8 mouse cellular contexts compared by ENCODE assay signal in the genomic region with DNA sequence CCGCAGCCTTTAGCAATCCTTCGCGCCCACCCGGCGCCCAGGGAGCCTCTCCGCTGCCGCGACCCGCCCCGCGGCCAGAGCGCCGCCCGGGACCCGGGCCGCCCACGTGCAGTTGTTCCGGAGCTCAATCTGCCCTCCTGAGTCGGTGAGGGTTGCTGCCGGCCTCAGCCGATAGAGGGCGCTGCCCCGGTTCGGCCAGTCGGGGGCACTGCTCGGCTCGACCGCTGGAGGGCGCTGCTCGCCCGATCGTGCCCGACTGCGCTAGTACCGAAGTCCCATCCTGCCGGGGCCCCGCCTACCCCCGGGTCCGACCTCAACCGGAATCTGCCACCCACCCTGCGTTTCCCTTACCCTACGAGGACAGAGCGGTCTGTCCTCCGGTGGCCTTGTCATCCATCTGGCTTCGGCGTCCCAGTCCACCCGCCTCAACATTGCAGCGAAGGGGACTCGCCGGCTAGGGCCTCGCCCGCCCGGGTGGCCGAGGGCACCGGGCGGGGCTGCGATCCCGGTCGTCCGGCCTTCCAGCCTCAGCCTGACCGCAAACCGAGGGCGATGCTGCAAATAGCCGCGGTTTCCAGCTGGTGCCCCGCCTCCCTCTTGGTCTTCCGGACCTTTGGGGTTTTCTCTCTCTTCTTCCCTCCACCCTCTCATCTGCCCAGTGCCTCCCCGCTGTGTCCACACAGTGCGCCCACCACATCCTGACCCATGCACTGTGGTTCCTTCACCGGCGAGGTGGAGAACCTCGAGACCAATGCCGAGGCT. TPM values are rescaled to one million over a fixed set of nuclear protein-coding genes. Genes with fewer than 3 reads are reported as not detected.
DNase-seq lines count a peak whose midpoint lies in the region; ATAC-seq and TF ChIP-seq lines count a peak whose summit lies in the region.

No protein-coding gene starts in this region.

- no peaks in the 10 kb centered on the region for H3K27me3 ChIP-seq in embryonic facial prominence, embryonic 14.5 days (replicated peaks; ENCODE audit: control insufficient read depth, insufficient read depth, low read length)
- peaks cover 6% of the 10 kb centered on the region; the same call in 1 of the 2 replicates for H3K27me3 ChIP-seq in limb, embryonic 13.5 days
- 0 out of 2 replicates have a peak, but pooled peaks cover 2% of the 10 kb centered on the region for H3K27me3 ChIP-seq in midbrain, embryonic 15.5 days (replicated peaks)

- under 1% methylated on average over 73 of the region's 73 CpGs for WGBS in bone marrow, adult 2 months
- WGBS in embryonic facial prominence, embryonic 14.5 days = under 1% methylated on average over 42 of the region's 73 CpGs
- WGBS in limb, embryonic 13.5 days = under 1% methylated on average over 73 of the region's 73 CpGs
- under 1% methylated on average over 73 of the region's 73 CpGs for whole genome bisulfite sequencing in midbrain, embryonic 15.5 days

- TF ChIP-seq POLR2A in bone marrow, adult 2 months (IDR thresholded peaks at IDR 0.05; ENCODE audit: borderline replicate concordance, control insufficient read depth, low read depth, low read length) = no peak

- peak overlapping the region; percentile 91 for H3K4me2 ChIP-seq in embryonic facial prominence, embryonic 14.5 days (ENCODE audit: low read depth, low read length)
- H3K4me2 ChIP-seq in limb, embryonic 13.5 days (replicated peaks) = peak overlapping the region; percentile 91
- H3K4me2 ChIP-seq in midbrain, embryonic 15.5 days = peak overlapping the region; percentile 80

- TF ChIP-seq CTCF in bone marrow, adult 2 months (IDR thresholded peaks at IDR 0.05; ENCODE audit: control insufficient read depth, insufficient read depth, low read length) = peak; percentile 98

- peak overlapping the region; percentile 96 for H3K27ac ChIP-seq in bone marrow, adult 2 months (ENCODE audit: control insufficient read depth, insufficient read depth, low read depth, low read length, poor library complexity)
- peak overlapping the region; percentile 78 for H3K27ac ChIP-seq in embryonic facial prominence, embryonic 14.5 days (replicated peaks; ENCODE audit: low read depth, low read length)
- peak overlapping the region; percentile 48; the same call in 1 of the 2 replicates for H3K27ac ChIP-seq in limb, embryonic 13.5 days
- peak overlapping the region; percentile 34; the same call in 1 of the 2 replicates for H3K27ac ChIP-seq in midbrain, embryonic 15.5 days

- peak overlapping the region; percentile 76 for H3K4me3 ChIP-seq in bone marrow, adult 2 months (replicated peaks; ENCODE audit: control insufficient read depth, low read depth, low read length)
- H3K4me3 ChIP-seq in embryonic facial prominence, embryonic 14.5 days (ENCODE audit: low read depth, low read length) = peak overlapping the region; percentile 66
- H3K4me3 ChIP-seq in limb, embryonic 13.5 days = peak overlapping the region; percentile 65
- H3K4me3 ChIP-seq in midbrain, embryonic 15.5 days = peak overlapping the region; percentile 51

- peak; percentile 78 for ATAC-seq in embryonic facial prominence, embryonic 14.5 days (ENCODE audit: low read depth)
- ATAC-seq in limb, embryonic 13.5 days (ENCODE audit: low FRiP score, low read depth) = peak; percentile 74
- ATAC-seq in midbrain, embryonic 15.5 days (replicated peaks) = peak; percentile 51; the same call in 1 of the 2 replicates

- no peaks in the 10 kb centered on the region for H3K36me3 ChIP-seq in embryonic facial prominence, embryonic 14.5 days (ENCODE audit: control insufficient read depth, insufficient read depth, low read length)
- H3K36me3 ChIP-seq in limb, embryonic 13.5 days = no peaks in the 10 kb centered on the region
- no peaks in the 10 kb centered on the region for H3K36me3 ChIP-seq in midbrain, embryonic 15.5 days (replicated peaks)

- H3K9ac ChIP-seq in embryonic facial prominence, embryonic 14.5 days (ENCODE audit: low read depth, low read length) = peak overlapping the region; percentile 83
- peak overlapping the region; percentile 80 for H3K9ac ChIP-seq in limb, embryonic 13.5 days
- H3K9ac ChIP-seq in midbrain, embryonic 15.5 days = peak overlapping the region; percentile 56

- H3K9me3 ChIP-seq in embryonic facial prominence, embryonic 14.5 days (ENCODE audit: control insufficient read depth, low read length) = no peaks in the 10 kb centered on the region
- no peaks in the 10 kb centered on the region for H3K9me3 ChIP-seq in limb, embryonic 13.5 days
- H3K9me3 ChIP-seq in midbrain, embryonic 15.5 days = no peaks in the 10 kb centered on the region

- H3K4me1 ChIP-seq in bone marrow, adult 2 months (ENCODE audit: control insufficient read depth, insufficient read depth, low read length) = peaks cover 8% of the 10 kb centered on the region; the same call in 1 of the 2 replicates
- H3K4me1 ChIP-seq in embryonic facial prominence, embryonic 14.5 days (ENCODE audit: control insufficient read depth, insufficient read depth, low read length) = peaks cover 4% of the 10 kb centered on the region; the same call in 1 of the 2 replicates
- peaks cover 15% of the 10 kb centered on the region for H3K4me1 ChIP-seq in limb, embryonic 13.5 days
- H3K4me1 ChIP-seq in midbrain, embryonic 15.5 days = peaks cover 15% of the 10 kb centered on the region

- DNase-seq in A20 (ENCODE audit: low read depth, low spot score) = peak; percentile 94
- DNase-seq in embryonic facial prominence, embryonic 14.5 days (ENCODE audit: low spot score) = peak; percentile 86
- DNase-seq in heart, adult 8-10 months (ENCODE audit: low spot score) = peak; percentile 91
- DNase-seq in kidney, adult 9 months = peak; percentile 93
- peak; percentile 92 to 97 for DNase-seq in spleen, adult 18-20 months

RNA-seq across cellular contexts. Expression of a gene that starts 2.1 kb away (rescaled TPM):
- not detected in 2 replicates for polyA plus RNA-seq in bone marrow, adult 2 months (2011; ENCODE audit: insufficient read depth, insufficient read length, low replicate concordance, missing spikeins)
- polyA plus RNA-seq in embryonic facial prominence, embryonic 14.5 days (2014; fragmentation: Nextera tagmentation; extraction: Ambion mirVana) = not detected in 2 replicates
- not detected for total RNA-seq in heart, adult 8-10 months (2022)
- 0.15 and 0.27 TPM in 2 replicates for polyA plus RNA-seq in limb, embryonic 13.5 days (2015; fragmentation: Nextera tagmentation; extraction: Ambion mirVana)
- not detected in 2 replicates for polyA plus RNA-seq in midbrain, embryonic 15.5 days (2015; fragmentation: Nextera tagmentation; extraction: Ambion mirVana)

RNA-seq across cellular contexts. Expression of a gene that starts 50.8 kb away (rescaled TPM):
- 26.3 and 39.0 TPM in 2 replicates for polyA plus RNA-seq in bone marrow, adult 2 months (2011; ENCODE audit: insufficient read depth, insufficient read length, low replicate concordance, missing spikeins)
- polyA plus RNA-seq in embryonic facial prominence, embryonic 14.5 days (2014; fragmentation: Nextera tagmentation; extraction: Ambion mirVana) = 57.9 and 66.5 TPM in 2 replicates
- total RNA-seq in heart, adult 8-10 months (2022) = 10 to 100 TPM; 27.2 to 37.8 (median 32.3) TPM
- 68.4 and 71.9 TPM in 2 replicates for polyA plus RNA-seq in limb, embryonic 13.5 days (2015; fragmentation: Nextera tagmentation; extraction: Ambion mirVana)
- polyA plus RNA-seq in midbrain, embryonic 15.5 days (2015; fragmentation: Nextera tagmentation; extraction: Ambion mirVana) = 62.8 and 69.6 TPM in 2 replicates

Comparison
In these comparisons a context has a peak if more than half of its experiments do, and no peak if none do; other contexts are left out.
1. Peak in every context shown above with its lines: DNase-seq, ATAC-seq, H3K4me3 ChIP-seq and H3K27ac ChIP-seq.
2. H3K27ac ChIP-seq: peak in every context shown above with its lines; median percentile 96 in bone marrow, adult 2 months; 78 in embryonic facial prominence, embryonic 14.5 days; 48 in limb, embryonic 13.5 days; 34 in midbrain, embryonic 15.5 days.